Mouse (Mus musculus) olfactory bulb, adult 2 months (tissue): ENCODE measurements at regions not wholly inside any gene's neighbourhood (a gene's known extent, or its start where the extent isn't known, plus 50 kb on each side); places are given as distances from the start of the nearest gene placed in this dataset.

ENCODE experiments used
- H3K27ac ChIP-seq: fragments of 200-500 bp; 2 replicates; pipeline ENCODE4 v1.5.1; 2012; ENCODE audit warnings: low read depth, low read length; ENCODE audit not compliant: insufficient read depth
- H3K4me1 ChIP-seq: fragments of 200-500 bp; 2 replicates; pipeline ENCODE4 v1.6.1; 2012; ENCODE audit warnings: low read length; ENCODE audit not compliant: control insufficient read depth, insufficient read depth
- H3K4me3 ChIP-seq: fragments of 200-500 bp; 2 replicates; pipeline ENCODE4 v1.5.1; 2012; ENCODE audit warnings: mild to moderate bottlenecking, low read depth, low read length, moderate library complexity; ENCODE audit not compliant: insufficient read depth
- CTCF ChIP-seq: fragments of 200-500 bp; IDR thresholded peaks from 2 replicates; pipeline ENCODE4 v1.5.1; 2012; ENCODE audit warnings: low read depth, mild to moderate bottlenecking, low read length, moderate library complexity; ENCODE audit not compliant: insufficient read depth
- POLR2A ChIP-seq: fragments of 200-500 bp; IDR thresholded peaks from 2 replicates; pipeline ENCODE4 v1.6.1; 2012; ENCODE audit warnings: mild to moderate bottlenecking, low read depth, low read length, moderate library complexity; ENCODE audit not compliant: insufficient read depth
- WGBS: fragments of 180-500 bp; shearing (Covaris S2); methylation state at CpG from one replicate; pipeline ENCODE4 v1.1.7; 2018; 5-methylcytosine and 5-hydroxymethylcytosine counted together

DNA sequence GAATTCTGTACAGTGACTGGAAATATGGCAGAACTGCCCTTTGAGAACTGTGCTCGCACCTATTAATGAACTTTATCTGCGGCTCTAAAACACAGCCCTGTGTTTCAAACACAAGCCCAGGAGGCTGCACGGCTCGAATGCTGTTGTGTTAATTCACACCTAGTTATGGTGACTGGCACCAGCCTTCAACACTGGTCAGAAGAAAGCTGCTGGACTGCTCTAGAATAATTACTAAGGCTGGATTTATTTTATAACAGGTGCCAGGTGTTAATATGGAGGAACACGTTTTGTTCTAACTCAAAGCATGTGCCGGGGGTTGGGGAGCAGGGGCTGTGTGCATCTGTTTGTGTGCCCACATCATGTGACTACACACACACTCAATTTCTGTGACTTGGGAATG lies 230.8 kb downstream of the Gm4791 start:
- Histone ChIP-seq H3K4me3 (no peak overlapping the region), H3K27ac (no peak overlapping the region), H3K4me1 (no peaks in the 10 kb centered on the region)
- 88% methylated on average over 6 of the region's 6 CpGs for WGBS
- no peak for TF ChIP-seq CTCF
- TF ChIP-seq POLR2A, result no peak

GRCm38 (mm10) chr9:47240950-47241349 lies 242.4 kb downstream of the Gm4791 start:
- 84% methylated on average over 8 of the region's 8 CpGs for WGBS
- Histone ChIP-seq H3K27ac (no peak overlapping the region), H3K4me1 (no peaks in the 10 kb centered on the region), H3K4me3 (no peak overlapping the region)
- TF ChIP-seq POLR2A (no peak), CTCF (no peak)

DNA sequence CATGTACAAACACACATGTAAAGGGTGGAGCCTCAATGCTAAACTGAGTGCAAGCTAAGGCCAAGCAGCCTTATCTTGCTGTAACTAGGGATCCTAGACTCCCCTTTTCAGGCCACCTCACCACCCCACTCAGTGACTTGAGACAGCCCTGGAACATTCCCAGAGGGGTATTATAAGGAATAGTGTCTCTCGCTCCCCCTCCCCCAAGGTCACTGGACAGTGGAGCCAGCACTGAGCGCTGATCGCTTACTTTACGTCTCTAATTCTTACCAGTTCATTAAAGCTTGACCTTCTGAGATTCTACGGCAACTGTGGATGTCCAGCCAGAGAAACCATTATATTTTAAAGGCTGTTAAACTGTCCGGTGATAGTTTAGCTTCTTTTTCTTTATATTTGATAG lies 243.5 kb downstream of the Gm4791 start:
- 99% methylated on average over 6 of the region's 6 CpGs for WGBS
- no peaks in the 10 kb centered on the region for H3K4me1 ChIP-seq
- no peak overlapping the region for H3K27ac ChIP-seq
- H3K4me3 ChIP-seq, result no peak overlapping the region
- no peak for TF ChIP-seq POLR2A
- no peak for TF ChIP-seq CTCF

DNA sequence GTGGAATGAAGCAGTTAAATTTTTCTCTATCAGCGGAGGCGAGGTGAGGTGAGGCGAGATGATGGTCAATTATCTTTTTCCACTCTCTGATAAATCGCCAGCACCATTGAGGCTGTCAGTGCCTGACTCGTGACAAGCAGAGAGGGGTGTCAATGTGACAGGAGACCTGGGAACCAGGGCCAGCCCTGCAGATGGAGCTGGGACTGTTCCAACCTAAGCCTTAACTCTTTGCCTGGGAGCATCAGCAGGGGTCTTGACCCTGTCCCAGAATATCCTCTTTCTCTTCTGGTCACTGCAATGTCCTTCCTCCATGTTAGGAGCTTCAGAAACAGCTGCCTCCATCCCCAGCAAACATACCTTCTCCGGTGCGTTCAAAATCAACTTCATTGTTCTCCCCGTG lies 244.0 kb downstream of the Gm4791 start:
- no peak for TF ChIP-seq POLR2A
- TF ChIP-seq CTCF, result no peak
- Histone ChIP-seq H3K4me3 (no peak overlapping the region), H3K27ac (no peak overlapping the region), H3K4me1 (no peaks in the 10 kb centered on the region)
- WGBS, result 85% methylated on average over 8 of the region's 8 CpGs

DNA sequence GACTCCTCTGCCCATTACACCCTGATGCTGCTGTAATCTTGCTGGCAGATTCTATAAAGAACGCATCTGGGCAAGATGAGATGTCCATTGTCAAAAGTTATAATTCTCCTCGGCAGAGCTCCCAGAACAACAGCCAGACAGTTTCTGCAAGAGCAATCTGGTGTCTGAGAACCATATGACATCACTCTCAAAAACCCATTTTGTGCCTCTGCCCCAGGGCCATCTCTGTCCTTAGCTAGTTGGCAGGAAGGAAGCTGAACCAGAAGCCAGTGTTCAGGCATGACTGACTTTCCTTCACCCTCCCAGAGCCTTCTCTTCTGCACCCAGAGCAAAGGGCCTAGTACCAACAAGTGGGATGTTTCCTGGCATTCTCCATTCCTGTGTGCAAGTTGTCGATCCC lies 250.5 kb downstream of the Gm4791 start:
- Histone ChIP-seq H3K27ac (no peak overlapping the region), H3K4me3 (no peak overlapping the region), H3K4me1 (no peaks in the 10 kb centered on the region)
- no peak for TF ChIP-seq CTCF
- no peak for TF ChIP-seq POLR2A
- WGBS, result 77% methylated on average over 3 of the region's 3 CpGs

DNA sequence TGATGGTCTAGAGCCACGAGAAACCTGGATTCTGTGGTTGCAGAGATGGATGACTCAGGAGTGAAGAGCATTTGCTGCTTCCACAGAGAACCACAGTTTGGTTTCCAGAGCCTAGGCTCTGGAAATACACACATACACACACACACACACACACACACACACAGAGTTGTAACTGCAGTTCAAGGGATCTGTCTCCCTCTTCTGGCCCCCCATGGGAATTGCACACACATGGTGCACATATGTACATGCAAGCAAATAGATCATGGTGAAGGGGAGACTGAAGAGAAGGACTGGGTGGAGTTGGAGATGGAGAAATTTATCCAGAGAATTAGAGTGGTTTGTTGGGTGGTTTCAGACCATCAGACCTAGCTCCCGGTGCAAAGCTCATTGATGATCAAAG lies 252.6 kb downstream of the Gm4791 start:
- Histone ChIP-seq H3K27ac (no peak overlapping the region), H3K4me1 (no peaks in the 10 kb centered on the region), H3K4me3 (no peak overlapping the region)
- WGBS, result 98% methylated on average over 2 of the region's 2 CpGs
- no peak for TF ChIP-seq CTCF
- no peak for TF ChIP-seq POLR2A

GRCm38 (mm10) chr9:47253836-47254657 lies 255.5 kb downstream of the Gm4791 start:
- no peak overlapping the region for H3K27ac ChIP-seq
- no peak for TF ChIP-seq POLR2A
- TF ChIP-seq CTCF, result no peak
- H3K4me3 ChIP-seq, result no peak overlapping the region
- 62% methylated on average over 13 of the region's 13 CpGs for WGBS
- no peaks in the 10 kb centered on the region for H3K4me1 ChIP-seq

DNA sequence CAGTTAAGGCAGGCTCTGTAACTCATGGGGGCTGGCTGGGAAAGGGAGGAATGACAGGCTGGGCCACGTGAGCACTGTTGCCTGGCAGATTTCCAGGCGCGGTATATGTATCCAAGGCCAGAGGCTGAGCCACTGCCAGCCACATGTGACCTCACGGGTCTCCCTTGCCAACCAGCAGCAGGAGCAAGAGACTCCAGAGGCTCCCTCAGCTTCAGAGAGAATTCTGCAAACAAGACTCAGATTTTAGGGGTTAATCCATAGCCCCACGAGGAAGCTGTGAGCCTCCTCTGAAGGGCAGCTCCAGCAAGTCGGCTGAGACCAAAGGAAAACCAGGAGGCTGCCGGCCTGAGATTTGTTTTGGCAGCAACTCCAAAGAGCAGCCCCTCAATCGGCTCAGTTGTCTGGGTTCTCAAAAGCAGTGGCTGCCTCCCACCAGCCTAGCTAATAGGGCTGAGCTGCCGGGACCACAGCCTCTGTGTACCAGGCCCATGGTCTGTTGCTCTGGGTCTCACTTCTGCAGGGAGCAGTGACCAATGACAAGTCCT lies 264.0 kb upstream of the Cadm1 start:
- no peak overlapping the region for H3K4me3 ChIP-seq
- TF ChIP-seq CTCF, result no peak
- no peak for TF ChIP-seq POLR2A
- H3K27ac ChIP-seq, result no peak overlapping the region
- H3K4me1 ChIP-seq, result peaks cover 7% of the 10 kb centered on the region
- WGBS, result 41% methylated on average over 9 of the region's 9 CpGs

- Histone ChIP-seq H3K27ac (no peak overlapping the region), H3K4me1 (no peaks in the 10 kb centered on the region), H3K4me3 (no peak overlapping the region)
- TF ChIP-seq POLR2A (no peak), CTCF (no peak)
- 55% methylated on average over 12 of the region's 12 CpGs for WGBS
Observed at GRCm38 (mm10) chr9:47276303-47277005, 253.5 kb upstream of the Cadm1 start.
